Mouse (Mus musculus) liver, embryonic 14.5 days (tissue): Measurements from ENCODE around the gene Fras1.

Experiments
- CTCF ChIP-seq: IDR thresholded peaks from 2 replicates; pipeline ENCODE4 v1.5.1; 2016; ENCODE audit warnings: antibody characterized with exemption, low read depth, control low read depth
- EP300 ChIP-seq: IDR thresholded peaks from 2 replicates; pipeline ENCODE4 v1.6.1; 2016; ENCODE audit warnings: antibody characterized with exemption, low read depth

DNA sequence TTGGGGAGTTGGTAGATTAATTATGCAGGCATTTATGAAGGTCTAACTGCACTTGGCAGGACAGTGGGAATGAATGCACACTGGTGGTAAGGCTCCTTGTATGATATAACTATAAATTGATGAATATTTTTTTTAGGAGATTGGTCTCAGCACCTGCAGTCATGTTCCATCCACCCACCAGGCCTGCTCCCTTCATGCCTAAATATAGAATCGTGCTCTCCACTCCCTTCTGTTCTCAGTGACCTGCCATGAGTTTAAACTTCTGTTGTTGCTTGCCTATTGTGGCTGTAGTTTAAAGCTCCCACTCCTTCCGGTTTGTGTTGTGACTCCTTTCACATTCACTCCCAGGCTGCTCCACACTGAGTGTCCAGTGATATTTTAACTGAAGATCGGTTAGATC, 80.7 kb downstream of the Fras1 start:
- no peak for TF ChIP-seq CTCF
- TF ChIP-seq EP300 = no peak
